In genomic region chr2:163343671-163344070, GRCm38 (mm10) we compare ENCODE assay signal across 10 mouse cellular contexts. TPM values are rescaled to one million over a fixed set of nuclear protein-coding genes. Genes with fewer than 3 reads are reported as not detected.
A peak's percentile ranks its signal among the peaks of the same experiment; 100 is the strongest.
DNase-seq lines count a peak whose midpoint lies in the region; ATAC-seq and TF ChIP-seq lines count a peak whose summit lies in the region.
"Had no signal": no experiment of that assay in that cellular context is flagged by ENCODE, and none has a peak within 500 bp of the region (broad histone marks: within the 10 kb centered on the region; RNA-seq: fewer than 3 reads in every experiment).

No protein-coding gene starts in this region.

- peak; percentile 44 for TF ChIP-seq CTCF in heart, postnatal 0 days (IDR thresholded peaks at IDR 0.05; ENCODE audit: low read depth)
- TF ChIP-seq CTCF in embryonic fibroblast, embryonic 13.5 days (IDR thresholded peaks at IDR 0.05; ENCODE audit: borderline replicate concordance, insufficient read depth, low read length) = peak; percentile 4; the same call in 1 of the 2 replicates

- peak overlapping the region; percentile 12; the same call in 1 of the 2 replicates for H3K27ac ChIP-seq in heart, postnatal 0 days (ENCODE audit: low read depth)
- no peak overlapping the region for H3K27ac ChIP-seq in embryonic fibroblast, embryonic 13.5 days (ENCODE audit: insufficient read depth, low read length)

- WGBS in heart, postnatal 0 days = 84% methylated on average over 4 of the region's 4 CpGs

- peaks cover 43% of the 10 kb centered on the region for H3K36me3 ChIP-seq in heart, postnatal 0 days (replicated peaks; ENCODE audit: control insufficient read depth, insufficient read depth, low read length)

- H3K4me2 ChIP-seq in heart, postnatal 0 days (ENCODE audit: low read depth, low read length) = no peak overlapping the region

- no peaks in the 10 kb centered on the region for H3K9me3 ChIP-seq in heart, postnatal 0 days (replicated peaks; ENCODE audit: control insufficient read depth, low read length)

- TF ChIP-seq EP300 in heart, postnatal 0 days (IDR thresholded peaks at IDR 0.05; ENCODE audit: low read depth) = no peak

- peaks cover 12% of the 10 kb centered on the region; the same call in 1 of the 2 replicates for H3K4me1 ChIP-seq in heart, postnatal 0 days (ENCODE audit: control insufficient read depth, insufficient read depth)
- H3K4me1 ChIP-seq in embryonic fibroblast, embryonic 13.5 days (ENCODE audit: control insufficient read depth, insufficient read depth, low read length) = peaks cover 13% of the 10 kb centered on the region

- no peak for DNase-seq in heart, postnatal 0 days (ENCODE audit: low spot score)
- no peak for DNase-seq in heart, adult 11 months
- peak; percentile 35 to 71 for DNase-seq in spleen, postnatal 10 days (ENCODE audit: low spot score in 2 of 2)
- no peak for DNase-seq in spleen, adult 12 weeks (ENCODE audit: low spot score)
- peak; percentile 54 for DNase-seq in thymus, postnatal 0 days (ENCODE audit: low spot score)
- DNase-seq in yolk sac, embryonic 10.5 days (ENCODE audit: low spot score) = no peak
- DNase-seq in adrenal gland, adult 2 months = no peak

- H3K9ac ChIP-seq in heart, postnatal 0 days (replicated peaks; ENCODE audit: low read depth, low read length) = no peak overlapping the region

- H3K4me3 ChIP-seq in heart, postnatal 0 days (ENCODE audit: low read depth, low read length) = no peak overlapping the region
- H3K4me3 ChIP-seq in embryonic fibroblast, embryonic 13.5 days (ENCODE audit: insufficient read depth, low read length) = no peak overlapping the region

- peaks cover 10% of the 10 kb centered on the region for H3K27me3 ChIP-seq in heart, postnatal 0 days (ENCODE audit: control insufficient read depth, insufficient read depth, low read length)

- TF ChIP-seq POLR2A in embryonic fibroblast, embryonic 13.5 days (IDR thresholded peaks at IDR 0.05; ENCODE audit: low read depth, low read length) = no peak

- no peak for ATAC-seq in heart, postnatal 0 days (ENCODE audit: insufficient read depth, low read depth)

RNA-seq across cellular contexts. Expression of gene Jph2, which starts 54.1 kb away (rescaled TPM):
- 215 and 246 TPM in 2 replicates for total RNA-seq in heart, postnatal 0 days (2014; rRNA removed; ENCODE audit: low replicate concordance)
- polyA plus RNA-seq in heart, postnatal 0 days (2015; fragmentation: Nextera tagmentation; extraction: Ambion mirVana) = 47.3 and 61.7 TPM in 2 replicates
- polyA plus RNA-seq in embryonic fibroblast, embryonic 13.5 days (2011; ENCODE audit: insufficient read length, low read depth, missing spikeins) = 33.0 and 50.9 TPM in 2 replicates
- 0.19 and 0.22 TPM in 2 replicates for polyA plus RNA-seq in thymus, postnatal 0 days (2015; fragmentation: Nextera tagmentation; extraction: Ambion mirVana)
- total RNA-seq in adrenal gland, adult 2 months (2021) = 1 to 10 TPM; 3.1 to 6.2 TPM
- polyA plus RNA-seq in adrenal gland, adult 2 months (2012; rRNA removed) = 8.2 and 8.3 TPM in 2 replicates
- total RNA-seq: common myeloid progenitor, adult 5-6 weeks; neutrophil, adult 5-6 weeks had no signal

Comparison
In these comparisons a context has a peak if more than half of its experiments do, and no peak if none do; other contexts are left out.
1. DNase-seq: peak in spleen, postnatal 10 days (2 of 2) and thymus, postnatal 0 days (single experiment); none in heart, postnatal 0 days (single experiment), heart, adult 11 months (single experiment), spleen, adult 12 weeks (single experiment), yolk sac, embryonic 10.5 days (single experiment) and adrenal gland, adult 2 months (single experiment).